Mouse (Mus musculus) midbrain, embryonic 15.5 days (tissue): ENCODE data around the gene Kcnn4. TPM values are rescaled to one million over a fixed set of nuclear protein-coding genes. Genes with fewer than 3 reads are reported as not detected.
"Not testable (repeated sequence)": the region's sequence is repeated elsewhere in the genome, so short reads cannot be mapped to it uniquely, and the experiment has no call there.

Experiments
- ATAC-seq: fragments of 200-750 bp; cut with Nextera tagmentation; replicated peaks from 2 replicates; pipeline ENCODE4 v1.8.0; 2017; ENCODE audit warnings: moderate TSS enrichment
- H3K27ac ChIP-seq: fragments of 300-500 bp; sonication (generic); 2 replicates; pipeline ENCODE4 v1.5.1; 2015; ENCODE audit warnings: mild to moderate bottlenecking, inconsistent platforms
- H3K27me3 ChIP-seq: fragments of 300-500 bp; sonication (generic); replicated peaks from 2 replicates; pipeline ENCODE4 v1.6.1; 2015; ENCODE audit warnings: inconsistent platforms
- H3K36me3 ChIP-seq: fragments of 300-500 bp; sonication (generic); replicated peaks from 2 replicates; pipeline ENCODE4 v1.6.1; 2015; ENCODE audit warnings: inconsistent platforms
- H3K4me1 ChIP-seq: fragments of 300-500 bp; sonication (generic); 2 replicates; pipeline ENCODE4 v1.6.1; 2015; ENCODE audit warnings: inconsistent platforms
- H3K4me2 ChIP-seq: fragments of 300-500 bp; sonication (generic); 2 replicates; pipeline ENCODE4 v1.6.1; 2015; ENCODE audit warnings: inconsistent platforms, mild to moderate bottlenecking, moderate library complexity
- H3K4me3 ChIP-seq: fragments of 300-500 bp; sonication (generic); 2 replicates; pipeline ENCODE4 v1.5.1; 2015; ENCODE audit warnings: mild to moderate bottlenecking, inconsistent platforms
- H3K9ac ChIP-seq: fragments of 300-500 bp; sonication (generic); 2 replicates; pipeline ENCODE4 v1.6.1; 2015; ENCODE audit warnings: mild to moderate bottlenecking, inconsistent platforms
- H3K9me3 ChIP-seq: fragments of 300-500 bp; sonication (generic); 2 replicates; pipeline ENCODE4 v1.6.1; 2016; ENCODE audit warnings: inconsistent platforms
- WGBS: fragments of 180-500 bp; shearing (Covaris S2); methylation state at CpG from one replicate; pipeline ENCODE4 v1.1.7; 2015; ENCODE audit warnings: mixed read lengths; 5-methylcytosine and 5-hydroxymethylcytosine counted together
- polyA plus RNA-seq: library from polyadenylated mRNA; unstranded; fragments of >200 nt; fragmentation: Nextera tagmentation; extraction: Ambion mirVana; gene quantifications from 2 replicates; pipeline ENCODE4 v1.2.1, GENCODE M21; 2015

Gene Kcnn4
- polyA plus RNA-seq, 1 experiment from 2014 or later: 0.92 TPM

DNA sequence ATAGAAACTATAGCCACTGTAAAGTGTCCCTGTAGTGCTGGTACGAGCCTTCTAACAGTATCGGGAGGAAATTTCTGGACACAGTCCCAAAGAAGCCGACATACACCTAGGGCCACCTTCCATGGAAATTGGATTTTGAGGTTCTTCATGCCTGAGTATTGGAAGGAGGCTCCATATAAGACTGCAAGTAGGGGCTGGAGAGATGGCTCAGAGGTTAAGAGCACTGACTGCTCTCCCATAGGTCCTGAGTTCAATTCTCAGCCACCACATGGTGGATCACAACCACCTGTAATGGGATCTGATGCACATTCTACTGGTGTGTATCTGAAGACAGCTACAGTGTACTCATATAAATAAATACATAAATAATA is 30.0 kb downstream of the Kcnn4 start:
- WGBS: 14% methylated on average over 3 of the region's 3 CpGs
- ATAC-seq: peak; percentile 9

DNA sequence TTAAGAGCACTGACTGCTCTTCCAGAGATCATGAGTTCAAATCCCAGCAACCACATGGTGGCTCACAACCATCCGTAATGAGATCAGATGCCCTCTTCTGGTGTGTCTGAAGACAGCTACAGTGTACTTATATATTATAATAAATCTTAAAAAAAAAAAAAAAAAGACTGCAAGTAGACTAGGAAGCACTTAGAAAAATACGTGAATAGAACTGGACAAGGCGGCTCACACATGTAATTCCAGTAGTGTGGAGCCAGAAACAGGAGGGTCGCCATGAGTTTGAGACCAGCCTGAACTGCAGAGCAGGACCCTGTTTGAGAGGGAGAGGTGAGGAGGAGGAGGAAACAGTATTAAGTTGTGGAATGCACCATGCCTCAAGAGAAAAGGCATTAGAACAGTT is 30.4 kb downstream of the Kcnn4 start:
- ATAC-seq, H3K9me3 ChIP-seq, H3K9ac ChIP-seq, H3K27me3 ChIP-seq: not testable (repeated sequence)
- Histone ChIP-seq H3K36me3 (peaks cover 23% of the 10 kb centered on the region), H3K4me1 (peaks cover 12% of the 10 kb centered on the region), H3K4me3 (peak overlapping the region; percentile 74), H3K4me2 (peak overlapping the region; percentile 57), H3K27ac (peak overlapping the region; percentile 99; the same call in 1 of the 2 replicates)
- 96% methylated on average over 4 of the region's 4 CpGs for WGBS

More for the DNA sequence above, 30.0 kb downstream of the Kcnn4 start:
- Histone ChIP-seq H3K27me3 (no peaks in the 10 kb centered on the region), H3K4me3 (peak overlapping the region; percentile 74), H3K27ac (peak overlapping the region; percentile 99), H3K9ac (peak overlapping the region; percentile 76), H3K4me1 (peaks cover 12% of the 10 kb centered on the region), H3K9me3 (no peaks in the 10 kb centered on the region), H3K4me2 (peak overlapping the region; percentile 57), H3K36me3 (peaks cover 19% of the 10 kb centered on the region)

DNA sequence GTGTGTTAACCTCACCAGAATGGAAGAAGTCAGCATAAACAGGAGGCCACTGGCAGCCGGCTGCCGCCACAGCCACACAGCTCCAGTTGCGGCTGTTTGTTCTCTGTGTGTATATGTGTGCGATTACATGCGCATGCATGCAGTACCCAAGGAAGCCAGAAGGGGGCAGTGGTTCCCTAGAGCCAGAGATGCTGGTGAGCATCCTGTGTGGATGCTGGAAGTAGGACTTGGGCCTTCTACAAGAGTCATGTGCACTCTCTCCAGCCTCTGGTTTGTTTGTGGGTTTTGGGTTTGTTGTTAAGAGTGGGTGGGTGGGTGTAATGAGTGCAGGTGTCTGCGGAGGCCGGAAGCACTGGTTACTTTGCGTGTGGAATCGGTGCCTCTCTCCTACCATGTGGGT is 32.8 kb downstream of the Kcnn4 start:
- Histone ChIP-seq H3K4me3 (no peak overlapping the region), H3K4me2 (no peak overlapping the region), H3K4me1 (peaks cover 21% of the 10 kb centered on the region), H3K27me3 (no peaks in the 10 kb centered on the region), H3K9ac (no peak overlapping the region), H3K9me3 (no peaks in the 10 kb centered on the region), H3K36me3 (peaks cover 29% of the 10 kb centered on the region), H3K27ac (no peak overlapping the region)
- WGBS: 96% methylated on average over 9 of the region's 9 CpGs
- no peak for ATAC-seq

DNA sequence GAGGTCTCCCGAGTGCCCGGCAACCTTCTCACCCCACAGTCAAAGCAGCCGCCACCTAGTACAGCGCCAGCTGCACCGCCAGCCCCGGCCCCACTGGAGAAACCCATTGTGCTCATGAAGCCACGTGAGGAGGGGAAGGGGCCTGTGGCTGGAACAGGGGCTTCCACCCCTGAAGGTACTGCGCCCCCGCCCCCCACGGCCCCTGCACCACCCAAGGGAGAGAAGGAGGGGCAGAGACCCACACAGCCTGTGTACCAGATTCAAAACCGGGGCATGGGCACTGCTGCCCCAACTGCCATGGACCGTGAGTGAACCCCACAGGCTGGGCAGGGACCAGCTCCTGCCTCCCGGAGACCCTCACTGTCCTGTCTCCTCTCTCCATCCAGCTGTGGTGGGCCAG is 35.6 kb downstream of the Kcnn4 start:
- no peaks in the 10 kb centered on the region for H3K9me3 ChIP-seq
- 90% methylated on average over 13 of the region's 13 CpGs for WGBS
- ATAC-seq: no peak
- no peak overlapping the region for H3K4me2 ChIP-seq
- H3K4me3 ChIP-seq: no peak overlapping the region
- H3K9ac ChIP-seq: no peak overlapping the region
- H3K36me3 ChIP-seq: peaks cover 29% of the 10 kb centered on the region
- no peak overlapping the region for H3K27ac ChIP-seq
- peaks cover 15% of the 10 kb centered on the region for H3K4me1 ChIP-seq
- H3K27me3 ChIP-seq: no peaks in the 10 kb centered on the region

DNA sequence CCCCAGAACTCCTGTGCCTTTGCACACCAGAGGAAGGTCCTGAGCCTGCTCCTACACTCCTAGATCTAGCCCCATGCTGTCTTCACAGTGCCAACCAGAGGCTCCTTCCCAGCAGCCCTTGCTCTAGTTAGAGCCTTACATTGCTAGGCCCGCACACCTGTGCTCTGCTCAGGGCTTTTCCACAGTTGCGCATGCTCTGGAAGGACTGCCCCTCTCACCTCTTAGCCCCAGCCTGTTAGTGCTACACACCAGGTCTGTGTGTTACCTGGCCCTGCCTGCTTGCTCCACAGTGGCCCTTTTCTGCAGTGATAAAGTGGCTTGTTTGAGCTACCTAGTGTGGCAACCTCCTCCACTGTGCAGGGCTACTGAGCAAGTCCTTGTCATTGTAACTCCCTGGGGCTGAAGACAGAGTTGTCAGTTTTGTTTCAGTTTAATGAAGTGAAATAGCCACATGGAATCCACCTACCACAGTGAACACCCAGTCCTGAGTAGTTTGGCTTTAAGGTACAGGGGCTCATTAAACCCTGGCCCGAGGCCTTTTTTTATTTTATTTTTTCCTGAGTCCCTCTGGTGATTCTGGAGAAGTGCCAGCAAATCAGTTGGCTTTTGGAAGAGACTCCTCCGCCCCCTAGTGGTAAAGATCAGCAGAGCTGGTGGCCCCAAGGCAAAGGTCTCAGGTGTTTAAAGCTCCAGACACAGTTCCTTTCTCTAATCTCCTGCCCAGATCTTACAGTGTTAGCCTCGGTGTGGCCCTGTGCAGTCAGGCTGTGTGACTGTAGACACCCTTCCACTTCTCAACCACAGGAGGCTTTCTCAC is 36.7 kb downstream of the Kcnn4 start:
- H3K9ac ChIP-seq: no peak overlapping the region
- H3K4me3 ChIP-seq: no peak overlapping the region
- H3K36me3 ChIP-seq: peaks cover 29% of the 10 kb centered on the region
- H3K9me3 ChIP-seq: no peaks in the 10 kb centered on the region
- H3K4me2 ChIP-seq: no peak overlapping the region
- H3K27me3 ChIP-seq: no peaks in the 10 kb centered on the region
- peak; percentile 64 for ATAC-seq
- WGBS: 42% methylated on average over 5 of the region's 5 CpGs
- peaks cover 9% of the 10 kb centered on the region for H3K4me1 ChIP-seq
- peak overlapping the region; percentile 52 for H3K27ac ChIP-seq

DNA sequence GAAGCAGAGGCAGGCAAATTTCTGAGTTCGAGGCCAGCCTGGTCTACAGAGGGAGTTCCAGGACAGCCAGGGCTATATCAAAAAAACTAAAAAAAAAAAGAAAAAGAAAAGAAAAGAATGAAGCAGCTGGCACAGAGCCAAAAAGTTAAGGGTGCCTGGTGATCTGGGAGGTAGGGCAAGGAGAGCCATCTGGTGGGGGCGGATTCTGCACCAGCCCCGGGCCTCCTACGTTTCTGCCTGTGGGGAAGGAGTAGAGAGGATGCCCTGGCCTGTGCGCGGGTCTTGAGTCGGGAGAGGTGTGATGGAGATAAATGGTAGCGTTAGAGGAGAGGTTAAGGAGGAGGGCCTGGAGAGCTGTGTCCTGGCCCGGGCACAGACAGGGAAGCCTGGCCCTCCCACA is 38.1 kb downstream of the Kcnn4 start:
- Histone ChIP-seq H3K27ac (no peak overlapping the region), H3K4me2 (no peak overlapping the region), H3K4me1 (peaks cover 9% of the 10 kb centered on the region), H3K9ac (no peak overlapping the region), H3K4me3 (no peak overlapping the region), H3K36me3 (peaks cover 24% of the 10 kb centered on the region), H3K27me3 (no peaks in the 10 kb centered on the region), H3K9me3 (no peaks in the 10 kb centered on the region)
- no peak for ATAC-seq
- WGBS: 90% methylated on average over 9 of the region's 9 CpGs

DNA sequence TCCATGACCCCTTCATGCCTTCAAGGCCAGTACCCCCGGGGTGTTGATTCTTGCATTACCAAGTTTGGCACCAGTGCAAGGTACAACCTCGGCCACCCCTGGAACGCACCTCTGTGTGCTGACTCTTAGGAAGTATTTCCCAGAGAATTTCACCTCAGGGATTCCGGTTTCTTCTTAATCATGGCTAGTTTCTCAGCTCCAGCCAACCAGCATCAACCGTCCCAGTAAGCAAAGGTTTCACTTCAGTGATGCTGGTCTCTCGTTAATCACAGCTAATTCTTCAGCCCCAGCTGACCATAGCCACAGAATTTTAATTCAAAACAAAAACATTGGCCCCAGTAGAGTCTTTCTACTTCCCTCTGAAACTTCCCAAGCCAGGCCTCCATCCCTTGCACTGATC is 40.1 kb downstream of the Kcnn4 start:
- H3K27ac ChIP-seq: no peak overlapping the region

DNA sequence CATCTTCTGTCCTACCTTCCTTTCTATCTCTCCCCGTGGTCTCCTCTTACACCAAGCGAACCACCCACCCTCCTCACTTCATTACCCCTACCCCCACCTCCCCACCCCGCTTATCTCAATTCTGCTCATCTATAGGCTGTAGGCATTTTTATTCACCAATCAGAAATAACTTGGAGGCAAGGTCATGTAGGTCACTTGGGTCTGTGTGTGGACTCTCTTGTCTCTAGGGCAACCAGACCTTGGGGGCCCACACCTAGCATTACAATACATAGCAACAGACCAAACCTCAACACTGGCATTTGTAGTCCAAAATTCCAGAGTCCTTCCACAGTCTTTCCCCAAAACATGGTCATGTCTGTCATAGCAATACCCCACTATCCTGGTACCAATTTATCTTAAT is 40.8 kb downstream of the Kcnn4 start:
- no peaks in the 10 kb centered on the region for H3K9me3 ChIP-seq
- ATAC-seq: no peak
- 89% methylated on average over 3 of the region's 3 CpGs for WGBS

More for the DNA sequence above, 40.1 kb downstream of the Kcnn4 start:
- H3K4me1 ChIP-seq: peaks cover 9% of the 10 kb centered on the region
- no peak overlapping the region for H3K4me3 ChIP-seq
- H3K9ac ChIP-seq: no peak overlapping the region
- H3K4me2 ChIP-seq: no peak overlapping the region
- H3K9me3 ChIP-seq: no peaks in the 10 kb centered on the region
- H3K36me3 ChIP-seq: peaks cover 9% of the 10 kb centered on the region; the same call in 1 of the 2 replicates
- no peaks in the 10 kb centered on the region for H3K27me3 ChIP-seq
- 91% methylated on average over 6 of the region's 6 CpGs for WGBS
- no peak for ATAC-seq

DNA sequence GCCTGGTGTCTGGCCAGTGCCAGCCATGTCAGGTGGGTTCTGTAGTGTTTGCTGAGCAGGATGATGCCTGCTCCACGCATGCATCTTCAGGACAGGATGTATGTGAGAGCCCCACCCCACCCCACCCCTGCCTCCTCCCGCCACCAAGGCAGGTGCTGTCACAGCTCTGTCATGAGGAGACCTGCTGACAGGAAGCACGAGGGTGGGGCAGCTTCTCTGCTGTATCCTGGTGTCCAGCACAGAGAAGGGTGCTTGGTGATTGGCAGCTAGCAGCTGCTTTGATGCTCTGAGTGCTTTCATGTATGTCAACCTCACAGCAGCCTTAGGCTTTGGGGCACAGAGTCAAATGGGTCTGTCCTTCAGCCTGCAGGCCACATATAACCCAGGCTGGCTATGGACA is 43.6 kb downstream of the Kcnn4 start:
- Histone ChIP-seq H3K36me3 (0 out of 2 replicates have a peak, but pooled peaks cover 3% of the 10 kb centered on the region), H3K9ac (no peak overlapping the region), H3K4me3 (no peak overlapping the region), H3K4me2 (no peak overlapping the region), H3K27ac (no peak overlapping the region), H3K4me1 (no peaks in the 10 kb centered on the region), H3K27me3 (no peaks in the 10 kb centered on the region), H3K9me3 (no peaks in the 10 kb centered on the region)
- ATAC-seq: no peak
- 83% methylated on average over 3 of the region's 3 CpGs for WGBS

More for the DNA sequence above, 40.8 kb downstream of the Kcnn4 start:
- Histone ChIP-seq H3K4me3 (no peak overlapping the region), H3K36me3 (0 out of 2 replicates have a peak, but pooled peaks cover 2% of the 10 kb centered on the region), H3K4me2 (no peak overlapping the region), H3K27ac (no peak overlapping the region), H3K9ac (no peak overlapping the region), H3K4me1 (peaks cover 9% of the 10 kb centered on the region), H3K27me3 (no peaks in the 10 kb centered on the region)

DNA sequence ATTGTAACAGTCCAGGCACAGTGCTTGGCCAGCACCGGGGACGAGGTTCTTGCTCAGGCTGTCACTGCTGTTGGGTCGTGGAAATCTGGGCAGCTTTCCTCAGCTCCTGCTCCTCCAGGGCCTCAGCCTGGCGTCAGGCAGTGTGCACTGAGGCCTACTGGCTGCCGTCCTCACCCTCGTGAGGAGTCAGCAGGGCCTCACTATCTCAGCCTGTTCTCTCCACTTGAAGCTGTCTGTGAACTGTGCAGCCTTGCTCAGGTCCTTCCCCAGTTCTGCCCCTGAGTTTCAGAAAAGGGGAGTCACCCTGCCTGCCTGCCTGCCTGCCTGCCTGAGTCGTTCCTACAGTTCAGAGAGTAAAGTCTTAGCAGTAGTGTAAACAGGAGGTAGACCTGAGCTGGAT is 45.2 kb downstream of the Kcnn4 start:
- no peak overlapping the region for H3K4me3 ChIP-seq
- no peak overlapping the region for H3K4me2 ChIP-seq
- H3K9me3 ChIP-seq: no peaks in the 10 kb centered on the region
- H3K27ac ChIP-seq: no peak overlapping the region
- H3K36me3 ChIP-seq: 0 out of 2 replicates have a peak, but pooled peaks cover 3% of the 10 kb centered on the region
- WGBS: 85% methylated on average over 7 of the region's 7 CpGs
- no peak for ATAC-seq
- H3K4me1 ChIP-seq: 0 out of 2 replicates have a peak, but pooled peaks cover 5% of the 10 kb centered on the region
- no peak overlapping the region for H3K9ac ChIP-seq
- H3K27me3 ChIP-seq: no peaks in the 10 kb centered on the region

DNA sequence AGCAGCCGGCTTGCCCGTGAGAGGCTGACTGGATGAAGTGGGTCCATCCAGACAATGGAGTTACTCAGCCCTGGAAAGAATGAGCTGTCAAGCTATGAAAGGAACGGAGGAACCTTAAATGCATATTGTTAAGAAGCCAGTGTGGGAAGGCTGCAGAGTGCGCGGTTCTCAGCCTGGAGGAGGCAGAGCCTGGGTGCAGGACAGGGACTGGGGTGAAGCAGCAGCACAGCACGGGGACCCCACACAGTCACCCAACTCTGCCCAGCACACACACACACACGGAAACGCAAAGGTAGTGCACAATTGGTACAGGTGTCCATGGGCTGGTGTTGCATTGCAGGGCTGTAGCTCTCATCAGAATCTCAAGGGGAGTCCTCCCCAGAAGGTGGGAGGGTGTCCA is 49.5 kb downstream of the Kcnn4 start:
- Histone ChIP-seq H3K4me3 (no peak overlapping the region), H3K27me3 (no peaks in the 10 kb centered on the region), H3K9ac (no peak overlapping the region), H3K9me3 (no peaks in the 10 kb centered on the region), H3K27ac (no peak overlapping the region), H3K4me1 (0 out of 2 replicates have a peak, but pooled peaks cover 5% of the 10 kb centered on the region), H3K4me2 (no peak overlapping the region), H3K36me3 (0 out of 2 replicates have a peak, but pooled peaks cover 6% of the 10 kb centered on the region)
- ATAC-seq: 0 out of 2 replicates have a peak, but pooled peaks have one; percentile 22
- 31% methylated on average over 8 of the region's 8 CpGs for WGBS

DNA sequence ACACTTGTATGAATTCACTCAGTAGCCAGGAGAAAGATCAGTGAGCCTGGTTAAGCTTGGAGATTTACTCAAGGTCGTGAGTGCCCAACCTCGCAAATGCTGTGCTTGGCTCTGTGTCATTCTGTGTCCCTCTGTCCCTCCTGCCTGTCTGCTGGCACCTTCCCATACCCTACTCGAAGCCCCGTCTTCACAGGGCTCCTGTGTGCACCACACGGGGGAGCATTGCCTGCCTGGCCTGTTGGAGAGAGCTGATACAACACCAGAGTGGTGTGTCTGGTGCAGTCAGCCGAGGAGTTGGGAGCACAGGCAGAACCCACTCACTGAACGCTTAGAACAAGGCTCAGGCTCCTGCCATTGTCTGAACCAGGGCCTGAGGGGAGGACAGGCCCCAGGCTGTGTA is 51.6 kb downstream of the Kcnn4 start:
- WGBS: 54% methylated on average over 7 of the region's 7 CpGs
- Histone ChIP-seq H3K27me3 (no peaks in the 10 kb centered on the region), H3K36me3 (0 out of 2 replicates have a peak, but pooled peaks cover 6% of the 10 kb centered on the region), H3K27ac (no peak overlapping the region; the same call in 1 of the 2 replicates), H3K4me3 (no peak overlapping the region), H3K9me3 (no peaks in the 10 kb centered on the region), H3K4me1 (0 out of 2 replicates have a peak, but pooled peaks cover 5% of the 10 kb centered on the region), H3K9ac (no peak overlapping the region), H3K4me2 (no peak overlapping the region)
- ATAC-seq: no peak
